Mouse (Mus musculus): ENCODE data around the gene Stpg2. TPM values are rescaled to one million over a fixed set of nuclear protein-coding genes. Genes with fewer than 3 reads are reported as not detected.
"Not testable (repeated sequence)": the region's sequence is repeated elsewhere in the genome, so short reads cannot be mapped to it uniquely, and the experiment has no call there.

Stpg2 gene
- total and polyA plus RNA-seq, 2 experiments from 2014 or later = 0.19 TPM; not detected in 1

GRCm38 (mm10) chr3:139193917-139194316 lies 11.6 kb upstream of the Stpg2 start:
- TF ChIP-seq CTCF (IDR thresholded peaks at IDR 0.05; ENCODE audit: low read depth) = 0 out of 2 replicates have a peak, but pooled peaks have one; percentile 20
- H3K4me3 ChIP-seq (ENCODE audit: low read depth, low read length) = no peak overlapping the region
- no peak for ATAC-seq

DNA sequence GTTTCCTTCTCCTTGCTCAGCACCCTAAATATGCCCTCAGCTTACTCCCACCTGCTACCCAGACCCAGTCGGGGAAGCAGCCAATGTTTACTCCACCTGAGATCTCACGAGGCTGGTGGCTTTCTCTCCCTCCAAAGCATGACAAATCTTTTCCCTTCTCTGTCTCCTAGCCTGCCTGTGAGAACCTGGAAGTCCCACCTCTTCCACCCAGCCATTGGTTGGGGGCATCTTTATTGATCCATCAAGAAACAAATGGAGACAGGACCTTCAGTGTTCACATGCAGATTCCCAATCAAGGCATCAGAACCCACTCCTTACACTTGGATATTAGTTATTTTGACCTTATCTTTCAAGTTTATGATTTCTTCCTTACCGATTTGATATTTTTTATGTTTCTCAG lies 7.1 kb upstream of the Stpg2 start:
- peaks cover 7% of the 10 kb centered on the region; the same call in 1 of the 2 replicates for H3K27me3 ChIP-seq (ENCODE audit: insufficient read depth, low read length)
- DNase-seq (no peak), ATAC-seq (no peak)
- H3K9ac ChIP-seq = no peak overlapping the region
- H3K4me3 ChIP-seq (ENCODE audit: low read depth, low read length) = no peak overlapping the region
- no peak for TF ChIP-seq CTCF (IDR thresholded peaks at IDR 0.05; ENCODE audit: low read depth)
- no peaks in the 10 kb centered on the region for H3K4me1 ChIP-seq (ENCODE audit: insufficient read depth)
- no peak overlapping the region for H3K27ac ChIP-seq (ENCODE audit: low read depth, low read length)
- 67% methylated on average over 3 of the region's 3 CpGs for WGBS
- no peaks in the 10 kb centered on the region for H3K9me3 ChIP-seq (ENCODE audit: low read length)
- H3K36me3 ChIP-seq (ENCODE audit: insufficient read depth) = no peaks in the 10 kb centered on the region
- no peak overlapping the region for H3K4me2 ChIP-seq (ENCODE audit: low read depth)

More at GRCm38 (mm10) chr3:139193917-139194316, 11.6 kb upstream of the Stpg2 start:
- Histone ChIP-seq H3K27ac (ENCODE audit: low read depth, low read length) (no peak overlapping the region), H3K9me3 (ENCODE audit: low read length) (no peaks in the 10 kb centered on the region), H3K36me3 (ENCODE audit: insufficient read depth) (no peaks in the 10 kb centered on the region), H3K4me2 (ENCODE audit: low read depth) (no peak overlapping the region), H3K27me3 (ENCODE audit: insufficient read depth, low read length) (no peaks in the 10 kb centered on the region), H3K9ac (no peak overlapping the region), H3K4me1 (ENCODE audit: insufficient read depth) (no peaks in the 10 kb centered on the region)
- peak; percentile 8 for DNase-seq

- Histone ChIP-seq H3K4me2 (ENCODE audit: low read depth) (no peak overlapping the region), H3K36me3 (ENCODE audit: insufficient read depth) (no peaks in the 10 kb centered on the region), H3K4me3 (ENCODE audit: low read depth, low read length) (no peak overlapping the region), H3K27ac (ENCODE audit: low read depth, low read length) (no peak overlapping the region), H3K27me3 (ENCODE audit: insufficient read depth, low read length) (peaks cover 13% of the 10 kb centered on the region; the same call in 1 of the 2 replicates), H3K4me1 (ENCODE audit: insufficient read depth) (no peaks in the 10 kb centered on the region), H3K9ac (no peak overlapping the region), H3K9me3 (ENCODE audit: low read length) (no peaks in the 10 kb centered on the region)
- no peak for TF ChIP-seq CTCF (IDR thresholded peaks at IDR 0.05; ENCODE audit: low read depth)
- ATAC-seq (no peak), DNase-seq (no peak)
- WGBS = 76% methylated on average over 3 of the region's 3 CpGs
Observed at GRCm38 (mm10) chr3:139200324-139200723, 5.2 kb upstream of the Stpg2 start.

GRCm38 (mm10) chr3:139216945-139217344 lies 11.5 kb downstream of the Stpg2 start:
- H3K27ac ChIP-seq (ENCODE audit: low read depth, low read length) = no peak overlapping the region
- no peaks in the 10 kb centered on the region for H3K9me3 ChIP-seq (ENCODE audit: low read length)
- no peaks in the 10 kb centered on the region for H3K27me3 ChIP-seq (ENCODE audit: insufficient read depth, low read length)
- H3K9ac ChIP-seq = no peak overlapping the region
- no peaks in the 10 kb centered on the region for H3K36me3 ChIP-seq (ENCODE audit: insufficient read depth)
- TF ChIP-seq CTCF (IDR thresholded peaks at IDR 0.05; ENCODE audit: low read depth) = no peak
- DNase-seq (no peak), ATAC-seq (no peak)
- no peak overlapping the region for H3K4me2 ChIP-seq (ENCODE audit: low read depth)
- H3K4me1 ChIP-seq (ENCODE audit: insufficient read depth) = no peaks in the 10 kb centered on the region
- no peak overlapping the region for H3K4me3 ChIP-seq (ENCODE audit: low read depth, low read length)
- 60% methylated on average over 9 of the region's 9 CpGs for WGBS

- H3K4me1 ChIP-seq (ENCODE audit: insufficient read depth) = no peaks in the 10 kb centered on the region
- ATAC-seq = no peak
- no peaks in the 10 kb centered on the region for H3K9me3 ChIP-seq (ENCODE audit: low read length)
- no peak overlapping the region for H3K4me3 ChIP-seq (ENCODE audit: low read depth, low read length)
- H3K27me3 ChIP-seq (ENCODE audit: insufficient read depth, low read length) = no peaks in the 10 kb centered on the region
- H3K36me3 ChIP-seq (ENCODE audit: insufficient read depth) = no peaks in the 10 kb centered on the region
- no peak for DNase-seq
- H3K27ac ChIP-seq (ENCODE audit: low read depth, low read length) = no peak overlapping the region
- TF ChIP-seq CTCF (IDR thresholded peaks at IDR 0.05; ENCODE audit: low read depth) = no peak
- no peak overlapping the region for H3K4me2 ChIP-seq (ENCODE audit: low read depth)
- WGBS = 50% methylated on average over 3 of the region's 3 CpGs
- no peak overlapping the region for H3K9ac ChIP-seq
Observed at GRCm38 (mm10) chr3:139225123-139225522, 19.6 kb downstream of the Stpg2 start.

DNA sequence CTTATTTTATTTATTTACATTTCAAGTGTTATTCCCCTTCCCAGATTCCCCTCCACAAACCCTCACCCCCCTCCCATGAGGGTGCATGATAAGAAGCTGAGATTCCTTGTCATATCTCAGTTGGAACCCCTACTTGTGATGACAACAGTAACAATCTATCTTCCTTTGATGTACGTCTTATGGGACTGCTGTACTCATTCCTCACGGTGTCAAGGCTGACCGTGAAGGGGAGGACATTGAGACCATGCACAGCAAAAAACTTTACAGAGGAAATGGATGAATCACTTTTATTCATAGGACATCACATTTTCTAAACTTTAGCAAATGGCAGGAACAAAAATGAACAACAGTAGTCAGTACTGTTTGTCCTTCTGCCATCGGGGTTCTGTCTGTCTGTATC lies 21.3 kb downstream of the Stpg2 start:
- Histone ChIP-seq H3K27me3 (ENCODE audit: insufficient read depth, low read length) (no peaks in the 10 kb centered on the region), H3K4me1 (ENCODE audit: insufficient read depth) (no peaks in the 10 kb centered on the region), H3K9ac (no peak overlapping the region), H3K4me3 (ENCODE audit: low read depth, low read length) (no peak overlapping the region), H3K27ac (ENCODE audit: low read depth, low read length) (no peak overlapping the region), H3K9me3 (ENCODE audit: low read length) (no peaks in the 10 kb centered on the region), H3K36me3 (ENCODE audit: insufficient read depth) (no peaks in the 10 kb centered on the region), H3K4me2 (ENCODE audit: low read depth) (no peak overlapping the region)
- TF ChIP-seq CTCF (IDR thresholded peaks at IDR 0.05; ENCODE audit: low read depth) = no peak
- WGBS = 88% methylated on average over 4 of the region's 4 CpGs
- DNase-seq (no peak), ATAC-seq (no peak)

DNA sequence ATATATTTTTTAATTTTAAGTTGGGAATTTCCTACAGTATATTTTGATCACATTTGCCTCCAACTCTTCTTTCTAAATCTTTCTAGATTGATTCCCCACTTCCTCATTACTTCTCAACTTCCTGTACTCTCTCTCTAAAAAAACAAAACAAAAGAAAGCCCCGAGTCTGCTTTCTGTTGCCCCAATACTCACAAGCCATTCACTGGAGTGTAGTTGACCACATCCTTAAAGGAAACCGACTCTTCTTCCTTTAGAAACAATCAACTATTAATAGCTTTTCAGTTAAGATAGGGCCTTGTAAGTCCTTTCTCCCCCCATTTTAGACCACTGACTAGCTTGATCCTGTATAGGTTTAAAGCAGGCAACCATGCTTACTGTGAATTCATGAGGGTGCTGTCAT lies 39.7 kb downstream of the Stpg2 start:
- no peak for TF ChIP-seq CTCF (IDR thresholded peaks at IDR 0.05; ENCODE audit: low read depth)
- no peak for ATAC-seq
- no peak overlapping the region for H3K9ac ChIP-seq
- no peaks in the 10 kb centered on the region for H3K4me1 ChIP-seq (ENCODE audit: insufficient read depth)
- DNase-seq = no peak
- no peak overlapping the region for H3K4me2 ChIP-seq (ENCODE audit: low read depth)
- no peaks in the 10 kb centered on the region for H3K27me3 ChIP-seq (ENCODE audit: insufficient read depth, low read length)
- WGBS = 84% methylated on average over 2 of the region's 2 CpGs
- H3K27ac ChIP-seq (ENCODE audit: low read depth, low read length) = no peak overlapping the region
- H3K9me3 ChIP-seq (ENCODE audit: low read length) = no peaks in the 10 kb centered on the region
- H3K4me3 ChIP-seq (ENCODE audit: low read depth, low read length) = no peak overlapping the region
- no peaks in the 10 kb centered on the region for H3K36me3 ChIP-seq (ENCODE audit: insufficient read depth)

- Histone ChIP-seq H3K9ac (no peak overlapping the region), H3K36me3 (ENCODE audit: insufficient read depth) (no peaks in the 10 kb centered on the region), H3K27ac (ENCODE audit: low read depth, low read length) (no peak overlapping the region), H3K4me1 (ENCODE audit: insufficient read depth) (no peaks in the 10 kb centered on the region), H3K4me3 (ENCODE audit: low read depth, low read length) (no peak overlapping the region), H3K9me3 (ENCODE audit: low read length) (no peaks in the 10 kb centered on the region), H3K4me2 (ENCODE audit: low read depth) (no peak overlapping the region), H3K27me3 (ENCODE audit: insufficient read depth, low read length) (no peaks in the 10 kb centered on the region)
- 52% methylated on average over 4 of the region's 4 CpGs for WGBS
- no peak for TF ChIP-seq CTCF (IDR thresholded peaks at IDR 0.05; ENCODE audit: low read depth)
- no peak for DNase-seq
- no peak for ATAC-seq
Observed at GRCm38 (mm10) chr3:139246508-139246907, 41.0 kb downstream of the Stpg2 start.

GRCm38 (mm10) chr3:139262359-139262758 lies 56.9 kb downstream of the Stpg2 start:
- not testable (repeated sequence) for H3K27me3 ChIP-seq (ENCODE audit: insufficient read depth, low read length); H3K9ac ChIP-seq; H3K27ac ChIP-seq (ENCODE audit: low read depth, low read length); DNase-seq; H3K9me3 ChIP-seq (ENCODE audit: low read length); H3K4me3 ChIP-seq (ENCODE audit: low read depth, low read length); ATAC-seq; H3K4me2 ChIP-seq (ENCODE audit: low read depth); H3K36me3 ChIP-seq (ENCODE audit: insufficient read depth); H3K4me1 ChIP-seq (ENCODE audit: insufficient read depth)
- 93% methylated on average over 4 of the region's 4 CpGs for WGBS

All from forebrain, postnatal 0 days (tissue).